Mouse (Mus musculus): ENCODE measurements around the gene Gm47841.

- no peak for TF ChIP-seq CTCF (IDR thresholded peaks at IDR 0.05; ENCODE audit: extremely low read depth, insufficient read length, insufficient replicate concordance, low read depth, low read length)
- TF ChIP-seq POLR2A (IDR thresholded peaks at IDR 0.05; ENCODE audit: low read depth, low read length) = no peak
Observed at GRCm38 (mm10) chr15:101074067-101074466, 26.9 kb upstream of the Gm47841 start.

Measured in small intestine, adult 2 months (tissue).